Mouse (Mus musculus) liver, embryonic 11.5 days (tissue): ENCODE measurements at regions not wholly inside any gene's neighbourhood (a gene's known extent, or its start where the extent isn't known, plus 50 kb on each side); places are given as distances from the start of the nearest gene placed in this dataset.

Source experiments
- ATAC-seq: fragments of 200-750 bp; cut with Nextera tagmentation; replicated peaks from 2 replicates; pipeline ENCODE4 v1.8.0; 2017; ENCODE audit warnings: moderate number of reproducible peaks, mild to moderate bottlenecking, moderate TSS enrichment, moderate library complexity; ENCODE audit not compliant: low FRiP score
- DNase-seq: peaks from one replicate; pipeline ENCODE4 v3.0.0-alpha.2; 2017; ENCODE audit warnings: low spot score
- H3K27ac ChIP-seq: fragments of 300-500 bp; sonication (generic); 2 replicates; pipeline ENCODE4 v1.5.1; 2014; ENCODE audit warnings: mild to moderate bottlenecking, low read depth, low read length, control low read depth
- H3K27me3 ChIP-seq: fragments of 300-500 bp; sonication (generic); replicated peaks from 2 replicates; pipeline ENCODE4 v1.6.1; 2014; ENCODE audit warnings: low read length, mixed read lengths; ENCODE audit not compliant: control insufficient read depth, insufficient read depth
- H3K36me3 ChIP-seq: fragments of 300-500 bp; sonication (generic); 2 replicates; pipeline ENCODE4 v1.6.1; 2014; ENCODE audit warnings: mild to moderate bottlenecking, low read length, moderate library complexity, mixed read lengths; ENCODE audit not compliant: control insufficient read depth, insufficient read depth
- H3K4me1 ChIP-seq: fragments of 300-500 bp; sonication (generic); replicated peaks from 2 replicates; pipeline ENCODE4 v1.6.1; 2014; ENCODE audit warnings: low read length, mixed read lengths; ENCODE audit not compliant: control insufficient read depth, insufficient read depth
- H3K4me2 ChIP-seq: fragments of 300-500 bp; sonication (generic); 2 replicates; pipeline ENCODE4 v1.6.1; 2014; ENCODE audit warnings: mild to moderate bottlenecking, control low read depth, moderate library complexity
- H3K4me3 ChIP-seq: fragments of 300-500 bp; sonication (generic); 2 replicates; pipeline ENCODE4 v1.5.1; 2014; ENCODE audit warnings: low read depth, low read length, control low read depth
- H3K9ac ChIP-seq: fragments of 300-500 bp; sonication (generic); 2 replicates; pipeline ENCODE4 v1.6.1; 2014; ENCODE audit warnings: low read depth, low read length, control low read depth
- H3K9me3 ChIP-seq: fragments of 300-500 bp; sonication (generic); 2 replicates; pipeline ENCODE4 v1.6.1; 2016; ENCODE audit warnings: low read length, inconsistent platforms, mixed read lengths; ENCODE audit not compliant: control insufficient read depth
- WGBS: fragments of 180-500 bp; shearing (Covaris S2); extraction: QIAGEN DNeasy Blood & Tissue Kit; methylation state at CpG from one replicate; pipeline ENCODE4 v1.1.7; 2014; 5-methylcytosine and 5-hydroxymethylcytosine counted together

DNA sequence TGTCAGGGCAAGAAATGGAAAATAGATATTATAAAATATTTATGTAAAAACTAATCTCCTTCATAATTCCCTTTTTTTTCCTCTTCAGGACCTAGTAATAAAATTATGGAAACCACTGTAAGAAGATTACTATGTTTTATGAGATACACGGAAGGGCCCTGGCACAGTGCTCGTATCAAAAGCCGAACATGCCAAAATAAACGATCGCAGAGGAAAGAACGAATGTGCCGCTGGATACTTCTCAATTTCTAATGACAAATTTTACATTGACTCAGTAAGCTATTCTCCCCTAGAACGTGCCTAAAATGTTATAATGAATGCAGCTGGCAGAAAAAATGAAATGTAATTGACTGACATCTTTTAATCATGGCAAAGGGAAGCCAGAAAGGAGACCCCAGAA is 257.4 kb upstream of the Daam1 start:
- no peak overlapping the region for H3K4me3 ChIP-seq
- no peaks in the 10 kb centered on the region for H3K36me3 ChIP-seq
- no peak overlapping the region for H3K9ac ChIP-seq
- H3K9me3 ChIP-seq: no peaks in the 10 kb centered on the region
- peaks cover 4% of the 10 kb centered on the region for H3K4me1 ChIP-seq
- no peak overlapping the region for H3K27ac ChIP-seq
- H3K4me2 ChIP-seq: no peak overlapping the region
- ATAC-seq: no peak
- no peak for DNase-seq
- 77% methylated on average over 8 of the region's 8 CpGs for WGBS
- H3K27me3 ChIP-seq: no peaks in the 10 kb centered on the region

DNA sequence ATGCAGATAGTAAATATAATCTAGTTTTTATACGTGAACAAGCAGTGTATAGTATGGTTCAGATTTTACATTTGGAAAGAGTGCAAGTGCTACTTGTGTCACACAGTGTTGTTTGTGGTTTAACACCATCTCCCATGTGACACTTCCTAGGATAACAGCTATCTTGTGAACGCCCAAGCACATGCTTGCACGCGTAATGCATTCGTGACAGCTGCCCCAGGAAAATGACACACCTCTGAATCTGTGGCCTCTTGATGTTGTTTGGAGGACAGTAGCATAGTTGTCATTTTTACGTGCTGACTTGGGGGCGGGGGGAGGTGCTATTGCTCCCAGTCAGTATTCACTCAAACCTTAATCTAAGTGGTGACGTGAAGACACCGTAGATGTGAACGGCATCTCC is 256.2 kb upstream of the Daam1 start:
- no peaks in the 10 kb centered on the region for H3K9me3 ChIP-seq
- H3K4me1 ChIP-seq: peaks cover 4% of the 10 kb centered on the region
- H3K36me3 ChIP-seq: no peaks in the 10 kb centered on the region
- no peak for ATAC-seq
- no peak overlapping the region for H3K27ac ChIP-seq
- no peak overlapping the region for H3K4me2 ChIP-seq
- whole genome bisulfite sequencing: 78% methylated on average over 10 of the region's 10 CpGs
- no peak overlapping the region for H3K4me3 ChIP-seq
- no peak overlapping the region for H3K9ac ChIP-seq
- H3K27me3 ChIP-seq: no peaks in the 10 kb centered on the region
- DNase-seq: peak; percentile 9

DNA sequence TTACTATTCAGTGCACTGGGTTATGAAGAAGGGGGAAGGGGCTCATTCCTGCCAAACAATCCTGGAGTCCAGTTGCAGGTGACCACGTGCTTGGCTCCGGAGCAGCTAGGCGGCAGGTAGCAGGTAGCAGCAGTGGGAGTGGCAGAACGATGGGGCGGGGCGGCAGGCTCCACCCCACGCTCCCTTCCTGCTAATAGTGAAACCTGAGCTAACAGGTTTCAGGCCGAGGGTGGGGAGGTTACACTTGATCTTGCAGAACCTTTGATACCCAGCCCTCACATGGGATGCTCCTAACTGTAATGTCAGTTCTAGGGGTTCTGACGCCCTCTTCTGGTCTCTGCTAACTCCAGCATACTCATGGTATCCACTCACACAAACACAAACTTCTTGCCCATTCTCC is 253.5 kb upstream of the Daam1 start:
- H3K4me3 ChIP-seq: peak overlapping the region; percentile 26
- peak; percentile 39 for DNase-seq
- peak overlapping the region; percentile 67 for H3K4me2 ChIP-seq
- WGBS: 2% methylated on average over 9 of the region's 9 CpGs
- 0 out of 2 replicates have a peak, but pooled peaks have one; percentile 26 for ATAC-seq
- H3K9me3 ChIP-seq: no peaks in the 10 kb centered on the region
- H3K27me3 ChIP-seq: no peaks in the 10 kb centered on the region
- peaks cover 4% of the 10 kb centered on the region for H3K4me1 ChIP-seq
- H3K27ac ChIP-seq: no peak overlapping the region
- H3K36me3 ChIP-seq: no peaks in the 10 kb centered on the region
- H3K9ac ChIP-seq: no peak overlapping the region

DNA sequence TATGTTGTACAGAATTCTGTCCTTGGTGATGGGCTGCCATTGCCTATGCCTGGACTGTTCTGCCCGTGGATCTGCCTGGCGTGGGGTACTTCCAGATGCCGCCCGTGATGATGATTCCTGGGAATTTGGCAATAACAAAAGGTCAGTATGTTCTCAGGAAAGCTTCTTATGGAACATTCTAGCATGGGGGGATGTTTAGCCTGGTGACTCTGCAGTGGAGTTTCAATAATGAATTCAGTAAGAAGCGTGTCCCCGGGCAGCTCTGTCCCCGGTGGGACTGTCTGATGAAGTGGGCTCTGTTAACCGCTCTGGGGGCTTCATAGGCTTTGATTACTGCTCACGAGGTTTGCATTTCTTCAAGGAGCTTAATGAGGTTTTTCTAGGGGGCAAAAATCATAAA is 252.9 kb upstream of the Daam1 start:
- Histone ChIP-seq H3K4me1 (peaks cover 4% of the 10 kb centered on the region), H3K27ac (no peak overlapping the region), H3K4me3 (no peak overlapping the region), H3K27me3 (no peaks in the 10 kb centered on the region), H3K4me2 (no peak overlapping the region), H3K36me3 (no peaks in the 10 kb centered on the region), H3K9me3 (no peaks in the 10 kb centered on the region), H3K9ac (no peak overlapping the region)
- WGBS: 82% methylated on average over 9 of the region's 9 CpGs
- ATAC-seq: no peak
- peak; percentile 25 for DNase-seq

DNA sequence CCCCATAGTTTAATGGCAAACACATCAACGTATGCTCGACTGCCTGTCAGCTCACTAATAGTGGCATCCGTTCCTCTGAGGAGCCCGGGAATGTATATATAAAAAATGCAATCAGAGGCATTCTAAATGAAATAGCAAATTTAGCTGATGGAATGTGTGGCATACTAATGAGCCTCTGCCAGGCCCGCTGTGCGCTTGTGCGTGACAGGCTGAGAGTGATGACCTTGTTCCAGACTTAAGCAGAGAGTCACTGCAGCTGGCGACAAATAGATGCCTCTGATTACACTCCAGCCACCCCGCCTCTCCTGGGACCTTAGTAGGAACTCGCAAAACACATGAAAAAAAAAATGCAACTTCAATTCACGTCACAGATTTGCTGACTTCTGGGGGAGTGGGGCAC is 252.0 kb upstream of the Daam1 start:
- H3K4me2 ChIP-seq: no peak overlapping the region
- H3K4me1 ChIP-seq: peaks cover 4% of the 10 kb centered on the region
- H3K27me3 ChIP-seq: no peaks in the 10 kb centered on the region
- DNase-seq: peak; percentile 9
- no peaks in the 10 kb centered on the region for H3K9me3 ChIP-seq
- no peaks in the 10 kb centered on the region for H3K36me3 ChIP-seq
- ATAC-seq: no peak
- WGBS: 59% methylated on average over 11 of the region's 11 CpGs
- no peak overlapping the region for H3K9ac ChIP-seq
- no peak overlapping the region for H3K27ac ChIP-seq
- H3K4me3 ChIP-seq: no peak overlapping the region

DNA sequence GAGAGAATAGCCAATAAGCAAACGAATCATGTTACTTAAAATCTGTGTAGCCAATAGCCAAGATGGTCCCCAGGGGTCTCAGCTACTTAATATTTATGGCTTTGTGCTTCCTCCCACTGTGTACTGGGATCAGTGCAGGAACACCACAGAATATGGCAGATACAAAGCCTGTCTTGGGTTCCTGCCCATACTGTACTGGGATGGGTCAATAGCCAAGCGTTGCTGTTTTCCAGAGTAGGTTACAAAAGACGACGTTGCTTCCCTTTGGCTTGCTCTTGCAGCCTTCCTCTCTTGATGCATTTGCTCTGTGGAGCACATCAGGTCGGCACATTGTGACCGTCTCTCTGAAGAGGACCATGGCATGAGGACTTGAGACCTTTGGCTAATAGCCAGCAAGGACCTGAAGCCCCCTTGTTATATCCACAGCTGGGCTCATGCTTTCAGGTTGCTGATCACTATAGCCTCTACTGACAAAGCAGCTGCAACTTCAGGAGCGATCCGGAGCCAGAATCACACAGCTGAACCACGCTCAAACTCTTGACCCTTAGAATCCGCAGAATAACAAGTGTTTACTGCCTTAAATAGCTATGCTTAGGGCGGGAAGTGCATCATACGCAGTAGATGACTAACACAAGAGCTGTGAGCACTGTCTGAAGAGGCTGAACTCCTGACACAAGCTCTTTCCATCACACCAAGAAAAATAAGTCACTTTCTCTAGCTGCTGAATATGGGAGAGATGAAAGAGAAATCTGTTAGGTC is 250.2 kb upstream of the Daam1 start:
- H3K27ac ChIP-seq: no peak overlapping the region
- H3K27me3 ChIP-seq: no peaks in the 10 kb centered on the region
- H3K4me3 ChIP-seq: no peak overlapping the region
- H3K4me1 ChIP-seq: peaks cover 4% of the 10 kb centered on the region
- WGBS: 80% methylated on average over 12 of the region's 12 CpGs
- ATAC-seq (no peak), DNase-seq (no peak)
- H3K9me3 ChIP-seq: no peaks in the 10 kb centered on the region
- H3K4me2 ChIP-seq: no peak overlapping the region
- no peaks in the 10 kb centered on the region for H3K36me3 ChIP-seq
- H3K9ac ChIP-seq: no peak overlapping the region

DNA sequence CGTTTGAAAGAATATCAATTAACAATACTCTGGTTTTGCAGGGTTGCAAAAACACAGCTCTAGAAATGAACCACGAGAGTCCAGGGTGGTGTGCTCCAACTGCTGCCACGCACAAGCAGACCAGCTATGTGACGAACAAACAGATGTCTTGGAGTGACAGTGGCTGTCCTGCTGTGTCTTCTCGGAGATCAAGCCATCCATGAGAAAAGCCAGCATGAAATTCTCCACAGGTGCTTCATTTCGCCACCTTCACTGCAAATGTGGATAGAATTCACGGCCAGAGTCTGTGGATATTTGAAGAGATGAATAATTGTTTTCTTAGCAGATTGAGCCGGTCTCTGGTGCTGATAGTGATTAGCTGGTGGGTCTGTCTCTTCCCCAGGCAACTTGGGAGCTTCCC is 246.3 kb upstream of the Daam1 start:
- Histone ChIP-seq H3K27me3 (no peaks in the 10 kb centered on the region), H3K36me3 (no peaks in the 10 kb centered on the region), H3K27ac (no peak overlapping the region), H3K4me1 (no peaks in the 10 kb centered on the region), H3K4me2 (no peak overlapping the region), H3K9me3 (no peaks in the 10 kb centered on the region), H3K9ac (no peak overlapping the region), H3K4me3 (no peak overlapping the region)
- 71% methylated on average over 8 of the region's 8 CpGs for WGBS
- no peak for DNase-seq
- no peak for ATAC-seq

DNA sequence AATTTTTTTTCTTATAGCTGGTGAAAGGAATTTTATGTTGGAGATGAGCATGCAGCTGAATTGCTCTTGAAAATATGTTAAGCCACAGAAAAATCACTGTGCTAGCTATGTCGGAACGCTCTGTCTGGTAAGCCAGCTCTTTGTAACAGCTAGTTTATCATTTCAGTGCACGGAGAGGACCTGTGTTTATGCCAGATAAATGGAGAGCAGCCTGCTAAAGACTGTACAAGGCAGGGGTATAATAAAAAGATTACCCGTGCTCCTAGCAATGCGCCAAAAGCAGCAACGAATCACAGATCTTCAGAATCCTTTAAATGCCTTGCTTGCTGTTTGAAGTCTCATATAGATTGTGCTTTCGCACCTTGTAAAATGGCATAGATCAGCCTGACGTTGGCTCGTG is 232.2 kb upstream of the Daam1 start:
- no peak overlapping the region for H3K4me3 ChIP-seq
- H3K36me3 ChIP-seq: no peaks in the 10 kb centered on the region
- WGBS: 74% methylated on average over 9 of the region's 9 CpGs
- no peaks in the 10 kb centered on the region for H3K4me1 ChIP-seq
- no peaks in the 10 kb centered on the region for H3K9me3 ChIP-seq
- ATAC-seq (no peak), DNase-seq (no peak)
- no peak overlapping the region for H3K27ac ChIP-seq
- no peaks in the 10 kb centered on the region for H3K27me3 ChIP-seq
- H3K4me2 ChIP-seq: no peak overlapping the region
- H3K9ac ChIP-seq: no peak overlapping the region

DNA sequence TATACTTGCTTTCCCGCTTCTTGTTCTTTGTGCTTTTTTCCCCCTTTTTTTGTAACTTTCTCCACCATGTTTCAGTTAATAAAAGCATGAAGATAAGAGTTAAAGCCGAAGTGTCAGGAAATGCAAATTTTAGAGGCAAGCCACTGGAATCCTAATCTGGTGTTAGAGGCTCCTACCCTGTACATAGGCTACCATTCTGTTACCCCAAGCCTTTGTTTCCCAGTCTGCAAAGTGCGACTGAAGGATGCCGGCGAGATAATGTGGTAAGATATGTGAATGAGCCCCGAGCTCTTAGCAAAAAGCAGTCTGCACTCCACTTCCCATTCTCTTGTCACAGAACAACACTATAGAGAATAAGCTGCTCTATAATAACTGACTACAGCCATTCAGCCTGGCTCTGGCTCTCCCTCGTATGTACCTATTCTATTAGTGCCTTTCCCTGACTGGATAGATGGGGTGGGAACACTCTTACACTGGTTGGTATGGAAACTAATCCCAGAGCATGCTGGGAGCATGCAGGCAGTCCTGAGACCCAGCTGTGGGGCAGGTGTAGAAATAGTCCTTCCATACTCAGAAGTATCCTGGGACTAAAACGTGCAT is 229.7 kb upstream of the Daam1 start:
- Histone ChIP-seq H3K27me3 (no peaks in the 10 kb centered on the region), H3K4me2 (no peak overlapping the region), H3K4me1 (no peaks in the 10 kb centered on the region), H3K9me3 (no peaks in the 10 kb centered on the region), H3K4me3 (no peak overlapping the region), H3K9ac (no peak overlapping the region), H3K36me3 (no peaks in the 10 kb centered on the region), H3K27ac (no peak overlapping the region)
- ATAC-seq (no peak), DNase-seq (no peak)
- WGBS: 76% methylated on average over 8 of the region's 8 CpGs
